Mouse (Mus musculus) G1E (cell line): ENCODE measurements at regions not wholly inside any gene's neighbourhood (a gene's known extent, or its start where the extent isn't known, plus 50 kb on each side); places are given as distances from the start of the nearest gene placed in this dataset.

Experiments
- CTCF ChIP-seq: IDR thresholded peaks from 2 replicates; pipeline ENCODE4 v1.5.1; 2012; ENCODE audit warnings: low read depth, low read length, inconsistent platforms, mixed read lengths
- GATA1 ChIP-seq: IDR thresholded peaks from 2 replicates; pipeline ENCODE4 v1.6.1; 2012; ENCODE audit warnings: borderline replicate concordance, low read length, inconsistent platforms, mixed read lengths

DNA sequence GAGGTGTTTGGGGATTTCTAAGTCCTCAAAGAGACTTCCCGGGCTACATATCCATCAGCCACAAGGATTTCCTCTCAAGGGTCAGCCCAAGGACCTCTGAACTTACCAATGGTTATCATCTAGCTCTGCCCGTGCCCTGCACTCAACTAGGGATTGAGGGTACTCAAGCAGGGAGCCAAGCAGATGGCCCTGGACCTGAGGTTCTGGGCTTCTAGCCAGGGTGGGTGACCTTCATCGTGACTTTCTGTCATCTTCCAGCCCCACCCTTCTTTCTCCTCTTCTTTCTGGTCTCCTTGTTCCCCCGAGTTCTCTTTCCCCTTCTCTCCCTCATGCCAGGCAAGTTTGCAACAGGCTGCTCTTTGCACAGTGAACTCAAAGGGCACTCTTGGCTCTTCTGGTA is 1610.6 kb upstream of the Gulo start:
- no peak for TF ChIP-seq GATA1
- no peak for TF ChIP-seq CTCF
